Mouse (Mus musculus): ENCODE measurements at regions not wholly inside any gene's neighbourhood (a gene's known extent, or its start where the extent isn't known, plus 50 kb on each side); places are given as distances from the start of the nearest gene placed in this dataset.

- Histone ChIP-seq H3K4me3 (ENCODE audit: insufficient read depth, poor library complexity, severe bottlenecking) (no peak overlapping the region), H3K36me3 (ENCODE audit: control insufficient read depth, insufficient read depth) (no peaks in the 10 kb centered on the region), H3K27me3 (ENCODE audit: control insufficient read depth, insufficient read depth, insufficient read length) (peaks cover 7% of the 10 kb centered on the region), H3K79me2 (ENCODE audit: control insufficient read depth, insufficient read depth) (no peaks in the 10 kb centered on the region), H3K79me3 (ENCODE audit: low read depth) (no peaks in the 10 kb centered on the region), H3ac (ENCODE audit: control insufficient read depth, insufficient read length, low read depth) (no peak overlapping the region)
- TF ChIP-seq MAX (IDR thresholded peaks at IDR 0.05) (no peak), MYOG (IDR thresholded peaks at IDR 0.05; ENCODE audit: control insufficient read depth, extremely low read depth, insufficient read length) (no peak), USF1 (IDR thresholded peaks at IDR 0.05; ENCODE audit: low read depth) (no peak), MYOD1 (IDR thresholded peaks at IDR 0.05; ENCODE audit: control insufficient read depth, insufficient read length, low read depth) (no peak), FOSL1 (IDR thresholded peaks at IDR 0.05; ENCODE audit: insufficient read depth, low read length, poor library complexity, severe bottlenecking) (no peak), CEBPB (IDR thresholded peaks at IDR 0.05; ENCODE audit: low read depth) (no peak), CTCF (IDR thresholded peaks at IDR 0.05; ENCODE audit: control insufficient read depth, insufficient read depth, insufficient read length) (no peak)
Observed at GRCm38 (mm10) chr2:92693024-92693423, 93.5 kb downstream of the Chst1 start.

DNA sequence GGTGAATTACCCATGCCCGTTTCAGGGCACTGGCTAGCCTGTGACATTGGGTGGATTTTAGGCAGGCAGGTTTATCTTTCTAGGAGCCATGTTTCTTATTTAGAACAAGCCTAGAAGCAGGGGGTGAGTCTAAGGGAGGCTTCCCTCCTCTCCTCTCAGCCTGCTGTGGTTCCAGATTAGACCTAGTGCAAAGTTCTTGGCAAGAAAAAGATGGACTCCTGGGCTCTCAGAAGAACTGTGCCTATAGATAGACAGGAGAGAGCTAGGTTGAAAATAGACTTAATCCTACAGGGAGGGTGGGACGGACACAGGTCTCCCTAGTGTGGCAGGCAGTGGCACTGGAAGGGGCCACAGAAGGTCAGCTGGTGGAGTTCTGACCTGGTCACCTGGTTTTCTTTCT, 95.3 kb downstream of the Chst1 start:
- H3K79me2 ChIP-seq (ENCODE audit: control insufficient read depth, insufficient read depth): no peaks in the 10 kb centered on the region
- TF ChIP-seq USF1 (IDR thresholded peaks at IDR 0.05; ENCODE audit: low read depth): no peak
- TF ChIP-seq CEBPB (IDR thresholded peaks at IDR 0.05; ENCODE audit: low read depth): no peak
- no peak for TF ChIP-seq FOSL1 (IDR thresholded peaks at IDR 0.05; ENCODE audit: insufficient read depth, low read length, poor library complexity, severe bottlenecking)
- TF ChIP-seq MAX (IDR thresholded peaks at IDR 0.05): no peak
- no peak for TF ChIP-seq MYOG (IDR thresholded peaks at IDR 0.05; ENCODE audit: control insufficient read depth, extremely low read depth, insufficient read length)
- TF ChIP-seq MYOD1 (IDR thresholded peaks at IDR 0.05; ENCODE audit: control insufficient read depth, insufficient read length, low read depth): no peak
- TF ChIP-seq CTCF (IDR thresholded peaks at IDR 0.05; ENCODE audit: control insufficient read depth, insufficient read depth, insufficient read length): no peak

DNA sequence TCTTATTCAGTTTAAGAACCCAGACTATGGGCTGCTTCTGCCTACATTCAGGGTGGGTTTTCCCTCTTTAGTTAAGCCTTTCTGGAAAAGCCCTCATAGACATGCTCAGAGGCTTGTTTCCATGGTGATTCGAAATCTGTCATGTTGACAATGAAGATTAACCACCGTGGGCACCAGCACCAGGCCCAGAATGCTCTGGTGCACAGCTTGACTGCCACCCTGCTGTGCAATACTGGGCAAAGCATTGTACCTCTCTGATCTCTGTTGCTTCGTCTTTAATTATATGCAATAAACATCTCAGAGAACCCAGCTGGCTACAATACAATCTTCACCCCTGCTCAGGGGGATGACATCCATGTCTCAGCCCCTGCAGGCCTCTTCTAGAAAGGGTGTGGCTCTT, 96.4 kb downstream of the Chst1 start:
- Histone ChIP-seq H3K27me3 (ENCODE audit: control insufficient read depth, insufficient read depth, insufficient read length) (peaks cover 15% of the 10 kb centered on the region), H3ac (ENCODE audit: control insufficient read depth, insufficient read length, low read depth) (no peak overlapping the region), H3K4me3 (ENCODE audit: insufficient read depth, poor library complexity, severe bottlenecking) (no peak overlapping the region), H3K79me3 (ENCODE audit: low read depth) (no peaks in the 10 kb centered on the region), H3K36me3 (ENCODE audit: control insufficient read depth, insufficient read depth) (no peaks in the 10 kb centered on the region), H3K79me2 (ENCODE audit: control insufficient read depth, insufficient read depth) (no peaks in the 10 kb centered on the region)
- no peak for TF ChIP-seq CEBPB (IDR thresholded peaks at IDR 0.05; ENCODE audit: low read depth)
- no peak for TF ChIP-seq USF1 (IDR thresholded peaks at IDR 0.05; ENCODE audit: low read depth)
- no peak for TF ChIP-seq MYOG (IDR thresholded peaks at IDR 0.05; ENCODE audit: control insufficient read depth, extremely low read depth, insufficient read length)
- TF ChIP-seq MAX (IDR thresholded peaks at IDR 0.05): no peak
- TF ChIP-seq MYOD1 (IDR thresholded peaks at IDR 0.05; ENCODE audit: control insufficient read depth, insufficient read length, low read depth): no peak
- TF ChIP-seq FOSL1 (IDR thresholded peaks at IDR 0.05; ENCODE audit: insufficient read depth, low read length, poor library complexity, severe bottlenecking): no peak
- TF ChIP-seq CTCF (IDR thresholded peaks at IDR 0.05; ENCODE audit: control insufficient read depth, insufficient read depth, insufficient read length): no peak

More for the DNA sequence above, 95.3 kb downstream of the Chst1 start:
- H3K4me3 ChIP-seq (ENCODE audit: insufficient read depth, poor library complexity, severe bottlenecking): no peak overlapping the region
- H3K36me3 ChIP-seq (ENCODE audit: control insufficient read depth, insufficient read depth): no peaks in the 10 kb centered on the region
- H3K27me3 ChIP-seq (ENCODE audit: control insufficient read depth, insufficient read depth, insufficient read length): peaks cover 15% of the 10 kb centered on the region
- H3K79me3 ChIP-seq (ENCODE audit: low read depth): no peaks in the 10 kb centered on the region
- no peak overlapping the region for H3ac ChIP-seq (ENCODE audit: control insufficient read depth, insufficient read length, low read depth)

- H3ac ChIP-seq (ENCODE audit: control insufficient read depth, insufficient read length, low read depth): no peak overlapping the region
- peaks cover 15% of the 10 kb centered on the region for H3K27me3 ChIP-seq (ENCODE audit: control insufficient read depth, insufficient read depth, insufficient read length)
- H3K36me3 ChIP-seq (ENCODE audit: control insufficient read depth, insufficient read depth): no peaks in the 10 kb centered on the region
- H3K4me3 ChIP-seq (ENCODE audit: insufficient read depth, poor library complexity, severe bottlenecking): no peak overlapping the region
- TF ChIP-seq USF1 (IDR thresholded peaks at IDR 0.05; ENCODE audit: low read depth) (no peak), CEBPB (IDR thresholded peaks at IDR 0.05; ENCODE audit: low read depth) (no peak), FOSL1 (IDR thresholded peaks at IDR 0.05; ENCODE audit: insufficient read depth, low read length, poor library complexity, severe bottlenecking) (no peak), MYOD1 (IDR thresholded peaks at IDR 0.05; ENCODE audit: control insufficient read depth, insufficient read length, low read depth) (no peak), MYOG (IDR thresholded peaks at IDR 0.05; ENCODE audit: control insufficient read depth, extremely low read depth, insufficient read length) (no peak), MAX (IDR thresholded peaks at IDR 0.05) (no peak), CTCF (IDR thresholded peaks at IDR 0.05; ENCODE audit: control insufficient read depth, insufficient read depth, insufficient read length) (no peak)
- H3K79me3 ChIP-seq (ENCODE audit: low read depth): no peaks in the 10 kb centered on the region
- no peaks in the 10 kb centered on the region for H3K79me2 ChIP-seq (ENCODE audit: control insufficient read depth, insufficient read depth)
Observed at GRCm38 (mm10) chr2:92697721-92698120, 98.2 kb downstream of the Chst1 start.

DNA sequence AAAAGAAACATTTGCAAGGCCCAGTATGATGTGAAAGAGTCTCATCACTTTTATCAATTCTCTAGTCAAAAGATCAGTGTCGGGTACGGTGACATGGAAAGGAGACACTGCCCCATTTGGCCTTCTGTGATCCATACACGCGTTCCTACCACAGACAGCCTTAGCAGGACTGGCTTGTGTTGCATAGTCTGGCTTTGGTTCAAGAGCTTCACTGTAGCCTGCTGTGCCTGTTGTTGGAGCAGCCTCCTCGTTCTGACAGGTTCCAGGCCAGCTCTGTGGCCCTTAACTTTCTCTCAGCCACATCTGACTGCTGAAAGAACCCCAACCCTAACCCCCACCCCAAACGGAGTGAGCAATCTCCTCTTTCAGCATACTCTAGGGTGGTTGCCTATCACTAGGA, 99.9 kb downstream of the Chst1 start:
- no peaks in the 10 kb centered on the region for H3K36me3 ChIP-seq (ENCODE audit: control insufficient read depth, insufficient read depth)
- TF ChIP-seq FOSL1 (IDR thresholded peaks at IDR 0.05; ENCODE audit: insufficient read depth, low read length, poor library complexity, severe bottlenecking) (no peak), CEBPB (IDR thresholded peaks at IDR 0.05; ENCODE audit: low read depth) (no peak), CTCF (IDR thresholded peaks at IDR 0.05; ENCODE audit: control insufficient read depth, insufficient read depth, insufficient read length) (no peak), MYOG (IDR thresholded peaks at IDR 0.05; ENCODE audit: control insufficient read depth, extremely low read depth, insufficient read length) (no peak), MYOD1 (IDR thresholded peaks at IDR 0.05; ENCODE audit: control insufficient read depth, insufficient read length, low read depth) (no peak), MAX (IDR thresholded peaks at IDR 0.05) (no peak), USF1 (IDR thresholded peaks at IDR 0.05; ENCODE audit: low read depth) (no peak)
- H3K79me2 ChIP-seq (ENCODE audit: control insufficient read depth, insufficient read depth): no peaks in the 10 kb centered on the region
- no peak overlapping the region for H3K4me3 ChIP-seq (ENCODE audit: insufficient read depth, poor library complexity, severe bottlenecking)
- no peaks in the 10 kb centered on the region for H3K79me3 ChIP-seq (ENCODE audit: low read depth)
- no peak overlapping the region for H3ac ChIP-seq (ENCODE audit: control insufficient read depth, insufficient read length, low read depth)
- H3K27me3 ChIP-seq (ENCODE audit: control insufficient read depth, insufficient read depth, insufficient read length): peaks cover 15% of the 10 kb centered on the region

DNA sequence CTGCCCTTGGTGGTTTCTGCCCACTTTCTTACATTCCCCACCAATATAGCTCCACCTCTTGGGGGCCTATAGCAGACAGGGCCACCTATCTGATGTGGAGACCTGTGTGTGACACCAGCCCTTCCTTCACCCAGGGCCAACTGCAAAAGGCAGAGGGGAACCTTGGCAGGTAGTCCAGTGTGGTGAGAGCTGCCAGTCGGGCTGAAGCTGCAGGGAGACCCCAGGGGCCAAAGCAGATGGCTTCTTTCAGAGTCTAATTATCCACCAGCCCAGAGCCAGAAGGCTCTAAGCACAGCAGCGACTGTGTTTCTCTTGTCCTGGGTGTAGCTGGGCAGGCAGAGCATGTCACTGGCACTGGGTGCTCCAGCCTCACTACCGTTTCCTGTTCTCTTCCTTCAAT, 104.5 kb downstream of the Chst1 start:
- H3K79me3 ChIP-seq (ENCODE audit: low read depth): no peaks in the 10 kb centered on the region
- H3K36me3 ChIP-seq (ENCODE audit: control insufficient read depth, insufficient read depth): no peaks in the 10 kb centered on the region
- peaks cover 7% of the 10 kb centered on the region for H3K27me3 ChIP-seq (ENCODE audit: control insufficient read depth, insufficient read depth, insufficient read length)
- H3K4me3 ChIP-seq (ENCODE audit: insufficient read depth, poor library complexity, severe bottlenecking): no peak overlapping the region
- no peaks in the 10 kb centered on the region for H3K79me2 ChIP-seq (ENCODE audit: control insufficient read depth, insufficient read depth)
- TF ChIP-seq USF1 (IDR thresholded peaks at IDR 0.05; ENCODE audit: low read depth) (no peak), MAX (IDR thresholded peaks at IDR 0.05) (no peak), CTCF (IDR thresholded peaks at IDR 0.05; ENCODE audit: control insufficient read depth, insufficient read depth, insufficient read length) (no peak), CEBPB (IDR thresholded peaks at IDR 0.05; ENCODE audit: low read depth) (no peak)
- H3ac ChIP-seq (ENCODE audit: control insufficient read depth, insufficient read length, low read depth): no peak overlapping the region

All from C2C12 (cell line).